Mouse (Mus musculus): ENCODE results near the gene Ybx3.

The Ybx3 gene

DNA sequence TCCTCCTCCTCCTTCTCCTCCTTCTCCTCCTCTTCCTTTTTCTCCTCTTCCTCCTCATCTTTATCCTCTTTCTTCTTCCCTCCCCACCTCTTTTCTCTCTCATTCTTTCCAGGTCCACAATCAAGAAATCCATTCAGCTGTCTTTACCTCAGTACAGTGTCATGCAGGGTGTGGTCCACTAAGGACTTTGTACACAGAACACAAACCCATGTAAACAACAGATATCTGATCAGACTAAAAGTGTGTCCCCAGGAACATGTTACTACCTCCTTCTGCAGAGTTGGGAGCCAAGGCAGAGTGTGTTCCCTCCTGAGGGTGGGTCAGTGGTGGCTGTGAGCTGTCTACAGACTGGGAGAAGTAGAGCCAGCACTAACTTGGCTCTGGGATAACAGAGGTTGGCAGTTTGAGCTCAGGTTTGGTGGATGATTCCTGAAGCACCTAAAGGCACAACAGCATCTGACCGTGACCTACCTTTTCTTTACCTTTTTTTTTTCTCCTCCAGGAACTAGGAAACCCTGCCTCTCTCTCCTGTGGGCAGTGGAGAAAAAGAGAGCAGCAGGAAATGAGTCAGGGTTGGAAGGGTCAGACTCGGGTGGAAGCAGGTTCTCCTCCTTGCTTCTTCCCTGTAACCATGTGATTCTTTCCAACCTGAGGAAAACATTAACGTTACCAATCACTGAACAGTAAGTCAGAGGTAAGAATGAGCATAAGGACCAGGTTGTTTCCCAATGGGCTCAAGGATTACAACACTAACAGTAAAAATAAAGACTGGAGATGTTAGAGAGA is 66.2 kb downstream of the Ybx3 start:
- DNase-seq, result no peak

DNA sequence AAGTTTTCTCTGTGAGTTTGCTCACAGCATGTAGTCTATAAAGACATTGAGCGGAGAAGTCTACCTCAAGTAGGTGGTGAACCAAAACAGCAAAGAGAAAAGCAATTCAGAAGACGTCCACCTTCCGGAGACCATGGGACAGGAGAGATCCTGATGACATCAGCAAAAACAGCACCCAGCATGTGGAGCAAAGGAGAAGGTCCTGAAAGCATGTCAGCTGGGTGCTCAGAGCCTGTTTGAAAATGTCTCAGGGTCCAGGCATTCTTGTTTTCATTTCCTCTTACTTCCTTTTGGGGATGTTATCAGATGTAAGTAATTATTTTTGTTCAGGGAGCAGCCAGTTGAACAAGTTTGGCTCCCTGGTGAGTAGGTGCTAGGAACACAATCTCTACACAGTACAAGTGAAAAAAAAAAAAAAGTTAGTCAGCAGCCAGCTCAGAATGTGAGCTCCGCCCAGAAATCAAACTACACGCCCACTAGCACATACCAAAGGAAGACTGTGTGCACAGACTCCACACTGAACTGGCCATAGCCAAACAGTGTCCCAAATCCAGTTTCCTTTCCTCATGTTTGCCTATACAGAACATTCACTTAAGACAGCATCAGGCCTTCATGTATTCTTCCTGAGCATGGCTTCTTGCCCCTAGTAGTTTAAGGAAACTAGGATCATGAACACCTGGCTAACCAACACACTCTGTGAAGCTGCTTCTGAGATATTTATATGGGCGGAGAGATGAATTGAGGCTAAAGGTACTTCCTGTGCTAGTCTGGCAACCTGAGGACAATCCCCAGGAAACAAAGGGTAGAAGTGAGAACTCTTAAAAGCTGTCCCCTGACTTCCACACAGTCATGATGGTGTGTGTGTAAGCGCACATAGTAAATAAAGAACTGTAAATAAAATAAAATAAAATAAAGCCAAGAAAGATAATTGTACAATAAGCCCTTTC is 71.8 kb downstream of the Ybx3 start:
- DNase-seq, result no peak
